Mouse (Mus musculus) liver, adult 2 months (tissue): ENCODE results near the gene Crnkl1. TPM values are rescaled to one million over a fixed set of nuclear protein-coding genes. Genes with fewer than 3 reads are reported as not detected.
A peak's percentile ranks its signal among the peaks of the same experiment; 100 is the strongest.

ENCODE experiments used
- DNase-seq: peaks from one replicate; pipeline ENCODE4 v3.0.0-alpha.2; 2011; ENCODE audit warnings: low read depth, low spot score; ENCODE audit errors: extremely low read depth
- H3K27ac ChIP-seq: fragments of 200-500 bp; replicated peaks from 2 replicates; pipeline ENCODE4 v1.5.1; 2012; ENCODE audit warnings: low read depth, mild to moderate bottlenecking, control low read depth, inconsistent platforms, low read length; ENCODE audit not compliant: insufficient read depth
- H3K27me3 ChIP-seq: fragments of 200-500 bp; 2 replicates; pipeline ENCODE4 v1.6.1; 2012; ENCODE audit warnings: mild to moderate bottlenecking, moderate library complexity, low read length, inconsistent platforms; ENCODE audit not compliant: control insufficient read depth, insufficient read depth
- H3K36me3 ChIP-seq: fragments of 200-500 bp; 2 replicates; pipeline ENCODE4 v1.6.1; 2012; ENCODE audit warnings: low read length, inconsistent platforms; ENCODE audit not compliant: control insufficient read depth, insufficient read depth
- H3K4me1 ChIP-seq: fragments of 200-500 bp; 2 replicates; pipeline ENCODE4 v1.6.1; 2011; ENCODE audit warnings: low read length; ENCODE audit not compliant: control insufficient read depth, insufficient read depth
- H3K4me3 ChIP-seq: fragments of 200-500 bp; 2 replicates; pipeline ENCODE4 v1.5.1; 2011; ENCODE audit warnings: low read depth, mild to moderate bottlenecking, control low read depth, low read length, moderate library complexity; ENCODE audit not compliant: insufficient read depth
- H3K79me2 ChIP-seq: fragments of 200-500 bp; 2 replicates; pipeline ENCODE4 v1.6.1; 2012; ENCODE audit warnings: inconsistent platforms, mild to moderate bottlenecking, low read length, moderate library complexity; ENCODE audit not compliant: control insufficient read depth, insufficient read depth
- H3K9ac ChIP-seq: fragments of 200-500 bp; 2 replicates; pipeline ENCODE4 v1.6.1; 2012; ENCODE audit warnings: low read depth, mild to moderate bottlenecking, control low read depth, inconsistent platforms, low read length
- CTCF ChIP-seq: fragments of 200-500 bp; IDR thresholded peaks from 2 replicates; pipeline ENCODE4 v1.5.1; 2011; ENCODE audit warnings: low read depth, low read length, control low read depth
- POLR2A ChIP-seq: fragments of 200-500 bp; IDR thresholded peaks from 2 replicates; pipeline ENCODE4 v1.6.1; 2011; ENCODE audit warnings: low read length, control low read depth; ENCODE audit not compliant: insufficient read depth; ENCODE audit errors: extremely low read depth
- WGBS: fragments of 180-500 bp; shearing (Covaris S2); methylation state at CpG from one replicate; pipeline ENCODE4 v1.1.7; 2018; 5-methylcytosine and 5-hydroxymethylcytosine counted together
- polyA plus RNA-seq: library from polyadenylated mRNA; depleted of rRNA; stranded (reverse); fragments of >200 nt; gene quantifications from 2 replicates; pipeline ENCODE4 v1.2.3, GENCODE M21; 2012
- total RNA-seq: library from RNA; depleted of rRNA; stranded (reverse); fragments of >200 nt; gene quantifications from 2 replicates; pipeline ENCODE4 v1.2.3, GENCODE M21; 2014

The Crnkl1 gene
- total and polyA plus RNA-seq, 2 experiments: 5.9 to 8.3 TPM

DNA sequence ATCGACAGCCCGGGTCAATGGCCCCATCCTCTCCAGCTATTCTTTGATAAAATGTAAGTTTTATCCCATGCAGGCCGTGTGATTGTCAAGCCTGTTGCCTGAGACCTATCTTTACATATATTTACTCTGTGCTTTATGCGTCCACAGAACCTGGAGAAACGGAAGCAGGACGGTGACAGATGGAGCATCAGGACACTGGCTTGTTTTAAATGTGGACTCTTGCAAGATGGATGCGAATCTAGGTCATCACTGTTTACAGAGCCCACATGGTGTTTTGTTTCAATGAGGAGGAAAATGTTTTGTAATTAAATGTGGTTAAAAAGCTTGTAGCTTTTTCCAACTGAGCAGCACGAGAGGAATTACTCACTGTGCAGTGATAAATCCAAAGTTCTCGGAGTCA is 36.7 kb downstream of the Crnkl1 start:
- no peaks in the 10 kb centered on the region for H3K27me3 ChIP-seq
- 55% methylated on average over 9 of the region's 9 CpGs for WGBS
- H3K9ac ChIP-seq: no peak overlapping the region
- DNase-seq: no peak
- H3K4me3 ChIP-seq: no peak overlapping the region
- TF ChIP-seq POLR2A (no peak), CTCF (no peak)
- H3K79me2 ChIP-seq: no peaks in the 10 kb centered on the region; the same call in 1 of the 2 replicates
- H3K4me1 ChIP-seq: no peaks in the 10 kb centered on the region
- H3K27ac ChIP-seq: no peak overlapping the region
- no peaks in the 10 kb centered on the region for H3K36me3 ChIP-seq

DNA sequence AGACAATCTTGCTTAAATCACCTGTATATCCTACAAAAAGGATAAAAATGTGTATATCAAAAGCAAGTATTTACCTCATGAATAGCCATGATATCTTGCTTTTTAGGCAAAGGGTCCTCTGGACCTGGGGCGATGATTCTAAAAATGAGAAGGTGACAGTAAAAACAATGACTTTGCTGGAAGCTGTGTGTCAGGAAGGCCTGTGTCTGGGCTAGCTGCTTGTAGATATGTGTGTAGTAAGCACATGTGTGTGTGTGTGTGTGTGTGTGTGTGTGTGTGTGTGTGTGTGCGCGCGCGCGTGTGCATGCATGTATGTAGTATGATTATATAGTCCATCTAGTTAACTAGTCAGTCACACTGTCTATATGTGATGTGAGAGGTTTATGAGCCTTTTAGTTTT is 41.1 kb downstream of the Crnkl1 start:
- H3K79me2 ChIP-seq: no peaks in the 10 kb centered on the region
- no peak overlapping the region for H3K27ac ChIP-seq
- WGBS: over 99% methylated on average over 6 of the region's 6 CpGs
- H3K36me3 ChIP-seq: no peaks in the 10 kb centered on the region
- no peak overlapping the region for H3K4me3 ChIP-seq
- TF ChIP-seq POLR2A: no peak
- no peak for TF ChIP-seq CTCF
- no peaks in the 10 kb centered on the region; the same call in 1 of the 2 replicates for H3K4me1 ChIP-seq
- no peak overlapping the region for H3K9ac ChIP-seq
- no peak for DNase-seq
- H3K27me3 ChIP-seq: no peaks in the 10 kb centered on the region

DNA sequence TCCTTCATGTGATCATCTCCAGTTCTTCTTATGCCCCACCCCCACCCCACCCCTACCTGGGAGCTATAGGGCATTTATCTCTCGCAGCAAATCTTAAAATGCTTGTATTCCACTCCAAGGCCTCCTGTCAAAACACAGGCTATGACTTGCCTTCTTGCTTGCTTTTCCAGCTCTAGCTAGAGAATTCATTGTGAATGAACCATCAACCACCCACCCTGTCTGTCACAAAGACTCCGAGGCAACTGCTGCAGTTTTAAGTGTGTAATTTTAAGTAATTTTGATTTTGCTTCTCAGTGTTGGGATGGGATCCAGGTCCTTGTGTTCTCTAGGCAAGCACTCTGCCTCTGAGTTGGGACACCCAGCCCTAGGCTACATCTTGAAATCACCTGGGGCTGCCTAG is 44.2 kb downstream of the Crnkl1 start:
- DNase-seq: no peak
- WGBS: 86% methylated on average over 2 of the region's 2 CpGs
- H3K27me3 ChIP-seq: no peaks in the 10 kb centered on the region

DNA sequence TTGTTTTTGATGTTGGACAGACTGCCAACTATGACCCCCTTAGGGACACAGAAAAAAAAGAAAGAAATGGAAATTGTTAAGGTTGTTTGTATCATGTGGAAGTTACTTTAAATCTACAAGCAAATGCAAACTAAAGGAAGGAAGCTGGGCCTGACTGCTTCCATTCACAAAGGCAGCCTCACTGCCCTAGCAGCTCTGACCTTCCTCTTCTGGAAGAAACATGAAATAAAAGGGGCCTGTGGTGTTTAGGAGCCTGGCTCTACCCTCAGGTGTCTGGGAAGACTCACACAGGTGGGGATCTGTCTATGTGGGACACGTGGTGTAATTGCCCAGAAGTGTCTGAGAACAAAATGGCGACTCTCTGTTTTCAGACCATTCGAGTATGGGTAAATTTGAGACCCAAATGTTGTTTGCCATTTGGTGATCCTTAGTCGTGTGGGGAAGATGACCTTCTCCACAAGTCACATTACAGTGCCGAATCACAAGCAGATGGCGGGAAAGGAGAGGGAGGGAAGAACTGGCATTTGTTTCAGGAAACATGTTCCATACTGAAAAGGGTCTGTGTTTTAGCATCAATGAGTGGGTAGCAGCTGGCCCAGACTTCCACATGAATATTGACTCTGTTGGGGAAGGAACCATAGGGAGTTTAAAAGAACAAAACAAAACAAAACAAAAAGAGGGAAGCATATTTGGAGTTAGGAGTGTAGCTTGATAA is 45.9 kb downstream of the Crnkl1 start:
- TF ChIP-seq POLR2A (no peak), CTCF (no peak)
- WGBS: 79% methylated on average over 6 of the region's 6 CpGs
- no peak for DNase-seq
- peaks cover 18% of the 10 kb centered on the region for H3K36me3 ChIP-seq
- H3K27ac ChIP-seq: peak overlapping the region; percentile 14
- H3K4me1 ChIP-seq: peaks cover 4% of the 10 kb centered on the region; the same call in 1 of the 2 replicates
- no peak overlapping the region for H3K4me3 ChIP-seq
- H3K79me2 ChIP-seq: no peaks in the 10 kb centered on the region
- no peak overlapping the region for H3K9ac ChIP-seq
- no peaks in the 10 kb centered on the region for H3K27me3 ChIP-seq

More for the DNA sequence above, 44.2 kb downstream of the Crnkl1 start:
- Histone ChIP-seq H3K4me1 (peaks cover 4% of the 10 kb centered on the region; the same call in 1 of the 2 replicates), H3K27ac (no peak overlapping the region), H3K9ac (no peak overlapping the region), H3K4me3 (no peak overlapping the region), H3K36me3 (peaks cover 13% of the 10 kb centered on the region), H3K79me2 (no peaks in the 10 kb centered on the region)
- no peak for TF ChIP-seq CTCF
- TF ChIP-seq POLR2A: no peak

DNA sequence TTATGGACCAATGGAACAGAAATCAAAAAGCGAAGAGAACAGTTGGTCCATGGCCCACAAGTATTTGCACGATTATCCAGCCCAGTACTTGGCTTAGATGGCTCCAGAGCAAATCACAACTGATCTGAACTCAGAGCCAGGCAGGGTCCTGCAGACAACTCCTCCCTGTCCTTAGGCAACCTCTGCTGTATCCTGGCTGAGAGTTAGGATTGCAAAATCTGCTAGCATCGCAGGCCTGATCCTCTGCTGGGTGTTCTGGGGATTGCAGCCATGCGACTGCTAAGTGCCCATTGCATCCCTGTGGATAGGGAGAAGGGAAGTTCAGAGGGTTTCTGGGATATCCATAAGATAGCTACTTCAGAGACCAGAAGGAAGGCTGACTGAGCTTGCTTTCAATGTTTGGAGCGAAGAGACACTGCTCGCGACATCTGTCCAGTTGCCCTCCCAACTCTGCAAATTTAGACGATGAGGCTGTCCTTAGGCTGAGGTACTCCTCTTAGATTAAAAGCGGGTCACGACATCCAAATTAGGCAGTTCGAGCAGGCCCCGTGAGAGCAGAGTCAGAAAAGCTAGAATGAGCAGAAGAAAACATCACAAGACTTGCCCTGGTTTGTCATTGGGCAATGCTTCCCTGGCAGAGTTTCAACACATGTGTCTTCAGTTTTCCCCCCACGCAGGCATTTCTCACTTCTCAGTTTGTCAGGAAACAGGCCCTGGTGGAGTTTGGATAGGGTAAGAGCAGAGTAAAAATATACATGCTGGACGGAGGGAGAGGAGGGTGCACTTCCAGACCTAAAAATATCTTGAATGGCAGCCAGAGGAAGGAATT is 46.7 kb downstream of the Crnkl1 start:
- Histone ChIP-seq H3K36me3 (peaks cover 18% of the 10 kb centered on the region), H3K4me1 (peaks cover 4% of the 10 kb centered on the region; the same call in 1 of the 2 replicates), H3K4me3 (no peak overlapping the region), H3K79me2 (no peaks in the 10 kb centered on the region), H3K27ac (peak overlapping the region; percentile 54), H3K27me3 (no peaks in the 10 kb centered on the region), H3K9ac (no peak overlapping the region)
- WGBS: 46% methylated on average over 14 of the region's 14 CpGs
- TF ChIP-seq CTCF (peak; percentile 72), POLR2A (no peak)
- peak; percentile 57 for DNase-seq
